Mouse (Mus musculus) neural tube, embryonic 10.5 days (tissue): ENCODE measurements around the gene Sema3a.
A peak's percentile ranks its signal among the peaks of the same experiment; 100 is the strongest.
"Not testable (repeated sequence)": the region's sequence is repeated elsewhere in the genome, so short reads cannot be mapped to it uniquely, and the experiment has no call there.

Experiments used
- DNase-seq: peaks from one replicate; pipeline ENCODE4 v3.0.0-alpha.2; 2017; ENCODE audit warnings: low spot score; ENCODE audit errors: extremely low spot score

Gene Sema3a

DNA sequence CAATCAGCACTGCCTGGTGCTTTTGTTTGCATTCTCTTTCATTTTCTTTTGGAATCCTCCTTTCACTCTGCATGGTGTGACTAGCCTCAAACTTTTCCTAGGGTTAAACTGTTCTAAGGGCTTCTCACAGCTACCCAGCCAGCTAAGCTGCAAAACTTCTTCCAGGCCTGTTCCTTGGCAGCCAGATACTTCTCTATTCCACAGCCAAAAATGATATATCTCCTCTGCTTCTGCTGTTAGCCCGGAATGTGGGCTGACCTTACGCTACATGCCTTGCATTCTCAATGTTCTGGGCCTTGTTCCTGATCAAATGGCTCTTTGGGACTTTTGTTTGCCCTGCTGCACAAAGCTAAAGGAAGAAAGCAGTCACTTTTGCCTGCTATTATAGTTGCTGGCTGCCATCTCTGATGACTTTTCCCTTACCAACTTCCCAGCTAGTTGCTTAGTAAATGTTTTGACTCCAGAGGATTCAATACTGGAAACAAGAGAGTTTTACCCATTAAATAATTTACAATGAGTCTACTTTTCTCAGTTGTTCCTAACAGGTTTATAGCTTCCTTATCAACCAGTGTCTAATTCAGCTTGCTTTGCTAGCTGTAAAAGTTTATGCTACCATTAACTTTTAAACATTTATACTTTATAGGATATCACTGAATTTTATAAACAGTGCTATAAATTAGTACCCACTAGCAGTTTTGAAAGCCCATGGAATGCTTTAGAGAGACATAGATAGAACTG lies 422.4 kb downstream of the Sema3a start:
- peak; percentile 23 for DNase-seq

DNA sequence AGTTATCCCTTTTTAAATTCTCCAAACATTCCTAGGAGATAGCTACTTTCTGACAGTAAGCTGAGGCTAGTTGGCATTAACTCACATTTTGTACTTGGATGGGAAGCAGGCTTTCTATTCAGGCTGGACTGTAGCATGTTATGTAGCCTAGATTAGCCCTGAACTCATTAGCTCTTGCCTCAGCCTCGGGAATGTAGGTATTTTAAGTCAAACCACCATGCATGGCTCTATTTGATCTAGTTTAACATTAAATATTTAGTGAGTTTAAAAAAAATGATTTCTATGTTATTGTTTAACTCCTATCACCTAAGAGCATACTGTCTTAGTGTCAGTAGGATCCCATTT lies 423.0 kb downstream of the Sema3a start:
- DNase-seq = no peak

DNA sequence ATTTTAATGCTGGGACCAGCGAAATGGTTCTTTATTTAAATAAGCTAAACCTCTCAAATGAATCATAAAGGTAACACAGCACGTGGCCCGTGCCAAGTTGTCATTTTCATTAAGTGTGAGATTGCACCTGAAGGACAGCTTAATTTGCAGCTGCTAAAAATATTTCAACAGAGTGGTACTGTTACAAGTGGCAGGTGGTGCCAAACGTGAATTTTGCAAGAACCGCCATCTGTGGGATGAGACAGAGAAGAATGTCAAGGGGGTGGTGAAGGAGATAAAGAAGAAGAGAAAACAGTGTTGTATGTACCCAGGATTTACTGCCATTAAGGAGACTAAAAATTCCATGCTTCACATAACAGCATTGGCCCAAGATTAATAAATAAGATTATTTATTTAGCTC lies 423.9 kb downstream of the Sema3a start:
- DNase-seq = no peak

DNA sequence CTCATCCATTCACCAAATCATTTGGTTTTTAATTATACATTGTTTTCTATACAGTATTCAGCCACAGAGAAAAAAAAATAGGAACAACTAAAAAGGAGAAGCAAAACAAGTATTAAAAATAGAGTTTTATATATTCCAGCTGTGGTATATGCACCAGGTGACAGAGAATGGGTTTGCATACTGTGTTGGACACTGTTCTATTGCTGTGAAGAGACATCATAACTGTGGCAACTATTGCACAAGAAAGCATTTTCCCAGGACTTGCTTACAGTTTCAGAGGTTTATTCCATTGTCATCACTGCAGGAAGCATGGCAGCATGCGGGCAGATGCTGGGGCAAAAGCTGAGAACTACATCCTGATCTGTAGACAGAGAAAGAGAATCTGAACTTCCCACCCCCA lies 425.7 kb downstream of the Sema3a start:
- DNase-seq = no peak

DNA sequence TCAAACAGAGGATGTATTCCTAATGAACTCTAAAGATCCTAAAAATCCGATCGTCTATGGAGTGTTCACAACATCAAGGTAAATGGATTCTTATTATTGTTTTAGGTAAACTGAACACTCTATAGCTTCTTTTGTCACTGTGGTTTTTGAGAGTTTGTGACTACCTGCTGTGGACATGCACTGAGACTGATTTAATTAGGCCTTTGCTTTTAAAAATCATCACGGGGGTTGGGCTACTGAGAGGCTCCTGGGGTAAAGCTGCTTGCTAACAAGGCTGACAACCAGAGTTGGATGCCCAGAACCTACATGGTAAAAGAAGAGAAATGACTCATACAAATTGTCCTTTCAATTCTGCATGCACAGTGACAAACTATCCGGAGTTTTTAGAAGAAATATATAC lies 432.0 kb downstream of the Sema3a start:
- DNase-seq = no peak

DNA sequence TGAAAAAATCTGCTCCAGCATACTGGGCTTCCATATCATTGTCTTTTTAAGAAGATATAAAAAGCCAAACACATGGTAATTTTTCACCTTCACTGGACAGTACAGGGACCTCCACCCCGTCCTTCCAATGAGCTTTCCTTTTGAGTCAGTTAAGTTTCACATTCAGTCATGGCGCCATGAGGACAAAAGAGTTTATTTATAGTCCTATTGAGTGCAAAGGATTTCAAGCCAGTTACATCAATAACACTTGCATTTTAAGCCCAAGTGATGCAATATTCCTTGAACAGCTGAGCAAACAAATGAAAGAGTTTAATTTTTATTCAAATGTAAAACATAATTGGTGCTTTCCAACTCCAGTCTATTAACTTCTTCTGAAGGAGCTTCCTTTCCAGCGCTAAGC lies 448.7 kb downstream of the Sema3a start:
- no peak for DNase-seq

DNA sequence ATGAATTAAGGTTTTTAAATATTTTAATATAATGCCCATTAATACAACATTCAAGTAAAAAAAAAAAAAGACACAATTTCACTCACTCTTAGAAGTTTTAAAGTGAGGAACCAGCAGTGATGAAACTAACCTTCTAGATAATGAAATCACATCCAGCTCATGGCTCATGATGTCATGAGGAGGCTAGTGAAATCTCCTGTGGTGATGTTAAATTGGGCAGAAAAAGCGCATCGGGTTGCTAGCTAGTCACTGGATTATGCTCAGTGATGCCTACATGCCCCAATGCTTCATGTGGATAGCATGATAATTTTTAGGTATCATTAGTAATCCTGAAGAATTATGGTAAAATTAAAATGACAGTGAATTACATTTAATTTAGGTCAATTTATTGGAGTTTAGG lies 453.9 kb downstream of the Sema3a start:
- DNase-seq = no peak

DNA sequence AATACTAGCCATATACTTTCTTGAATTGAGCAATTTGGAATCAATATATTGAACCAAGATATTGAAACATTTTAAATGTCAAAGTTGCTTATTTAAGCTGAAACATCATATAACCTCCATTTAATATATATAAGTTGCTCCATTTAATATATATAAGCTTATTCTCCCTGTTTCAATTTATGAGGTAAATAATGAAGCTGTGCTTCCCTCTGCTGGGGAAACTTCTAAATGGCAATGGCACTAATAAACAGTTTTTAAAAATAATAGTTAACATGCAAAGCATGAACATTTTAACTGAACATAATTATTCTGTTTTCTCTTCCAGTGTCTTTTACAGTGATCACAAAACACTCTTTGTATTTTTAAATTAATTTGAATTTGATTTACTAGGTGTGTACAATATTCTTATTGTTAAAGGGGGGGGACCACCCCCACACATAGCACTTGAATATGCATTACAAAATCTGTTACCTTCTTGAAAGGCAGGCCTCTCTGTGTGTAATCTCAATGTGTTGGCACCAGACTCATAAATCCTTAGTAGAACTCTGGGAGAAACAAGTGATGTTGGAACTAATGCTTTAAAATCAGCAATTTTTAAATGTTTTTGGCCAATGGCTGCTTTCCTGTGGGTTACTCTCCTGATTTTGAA lies 460.5 kb downstream of the Sema3a start:
- no peak for DNase-seq

DNA sequence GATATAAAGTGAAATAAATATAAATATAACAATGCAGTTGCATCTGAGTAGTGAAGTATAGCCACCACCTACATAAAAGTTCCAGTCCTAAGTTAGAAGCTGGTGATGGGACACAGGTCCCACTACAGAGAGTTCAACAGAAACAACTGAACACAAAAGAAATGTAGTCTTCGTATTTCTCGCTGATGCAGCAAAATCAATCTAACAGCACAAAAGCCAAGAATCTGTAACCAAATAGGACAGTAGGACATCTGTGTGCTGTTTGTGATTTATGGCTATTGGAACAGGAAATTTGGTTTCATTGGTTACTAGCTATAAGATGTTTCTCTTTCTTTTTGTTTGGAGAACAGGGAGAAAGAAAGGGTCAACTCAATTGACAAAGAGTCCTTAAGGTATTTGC lies 469.2 kb downstream of the Sema3a start:
- DNase-seq = no peak

DNA sequence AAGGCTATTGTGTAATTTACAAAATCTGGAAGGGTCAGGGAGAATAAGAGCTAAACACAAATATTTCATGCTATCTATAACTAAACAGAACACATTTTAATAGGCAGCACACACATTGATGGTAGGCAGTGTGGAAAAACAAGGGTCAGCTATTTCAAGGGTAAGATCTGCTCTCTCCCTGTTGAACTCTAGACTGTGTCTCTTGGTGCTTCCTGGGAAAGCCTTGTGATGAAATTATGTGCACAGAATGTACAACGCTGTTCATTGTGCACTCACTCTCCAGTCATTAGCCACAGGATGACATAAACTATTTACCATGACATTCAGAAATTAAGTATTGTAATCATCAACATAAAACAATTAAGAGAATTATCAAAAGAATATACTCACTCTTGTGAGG lies 486.4 kb downstream of the Sema3a start:
- DNase-seq = no peak

DNA sequence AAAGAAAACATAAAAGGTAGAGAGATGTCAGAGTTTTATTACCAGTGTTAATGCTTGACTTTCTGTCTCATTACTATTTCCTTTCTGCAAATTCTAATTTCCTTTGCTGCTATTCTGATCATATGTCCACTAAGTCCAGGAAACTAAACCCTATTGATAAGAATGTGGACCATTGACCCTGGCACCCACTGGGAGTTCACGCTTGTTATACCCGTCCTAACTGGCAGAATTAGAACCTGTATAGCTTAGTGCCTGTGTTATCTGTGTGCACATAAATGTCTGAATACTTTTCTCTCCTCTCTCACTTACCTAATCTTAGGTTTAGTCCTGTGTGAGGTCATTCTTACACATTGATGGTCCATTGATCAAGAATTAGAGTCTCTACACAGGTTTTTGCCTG lies 486.9 kb downstream of the Sema3a start:
- no peak for DNase-seq

DNA sequence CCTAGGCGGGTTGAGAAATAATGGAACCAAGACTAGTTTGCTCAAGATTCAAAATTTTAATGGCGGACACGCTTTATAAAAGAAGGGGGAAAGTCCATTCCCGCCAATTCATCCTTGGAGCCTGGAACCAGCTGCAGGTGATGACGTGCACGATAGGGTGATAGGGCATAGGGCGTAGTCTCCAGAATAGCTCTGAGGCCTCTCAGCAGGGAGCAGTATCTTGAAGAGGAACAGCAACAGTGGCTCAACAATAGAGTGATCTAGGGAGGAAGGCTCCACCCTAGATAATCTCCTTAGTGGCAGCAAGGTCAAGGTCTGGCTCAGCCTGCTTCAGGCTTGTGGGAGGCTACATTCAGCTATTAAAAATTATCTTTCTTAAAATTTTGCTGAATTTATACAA lies 489.4 kb downstream of the Sema3a start:
- DNase-seq = not testable (repeated sequence)

DNA sequence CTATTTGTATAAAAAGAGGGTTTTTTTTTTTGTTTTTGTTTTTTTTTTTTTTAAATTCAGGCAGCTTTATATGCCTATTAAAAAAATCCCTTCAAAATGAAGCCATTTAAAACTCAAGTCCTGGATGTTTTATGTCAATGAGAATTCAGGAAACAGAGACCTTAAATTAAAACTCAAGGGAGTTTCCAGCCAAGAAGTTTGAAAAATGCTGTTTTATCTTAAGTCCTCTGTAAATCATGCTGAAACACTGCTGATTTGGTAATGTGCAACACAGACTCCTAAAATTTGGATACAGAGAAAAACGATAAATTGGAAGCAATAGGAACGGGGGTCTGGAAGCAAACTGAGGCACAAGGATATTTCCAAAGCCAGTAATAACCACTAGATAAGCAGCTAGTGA lies 490.7 kb downstream of the Sema3a start:
- no peak for DNase-seq

DNA sequence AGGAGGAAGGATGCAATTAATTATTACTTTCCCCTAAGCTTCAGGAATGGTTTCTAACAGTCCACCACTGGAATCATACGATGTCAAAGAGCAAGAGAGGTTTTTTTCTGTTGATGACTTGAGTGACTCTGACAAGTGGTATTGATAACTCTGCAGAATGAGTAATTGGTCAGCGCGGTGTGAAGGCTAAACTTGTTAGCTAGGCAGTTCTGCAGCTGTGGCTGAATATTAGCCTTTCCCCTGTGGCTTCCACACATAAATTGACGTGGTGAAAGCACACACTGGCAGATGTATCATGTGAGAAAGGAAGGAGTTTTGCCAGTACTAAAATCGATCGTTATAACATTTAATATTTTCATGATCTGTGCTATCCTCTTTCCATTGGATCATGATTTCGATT lies 497.4 kb downstream of the Sema3a start:
- DNase-seq = no peak

DNA sequence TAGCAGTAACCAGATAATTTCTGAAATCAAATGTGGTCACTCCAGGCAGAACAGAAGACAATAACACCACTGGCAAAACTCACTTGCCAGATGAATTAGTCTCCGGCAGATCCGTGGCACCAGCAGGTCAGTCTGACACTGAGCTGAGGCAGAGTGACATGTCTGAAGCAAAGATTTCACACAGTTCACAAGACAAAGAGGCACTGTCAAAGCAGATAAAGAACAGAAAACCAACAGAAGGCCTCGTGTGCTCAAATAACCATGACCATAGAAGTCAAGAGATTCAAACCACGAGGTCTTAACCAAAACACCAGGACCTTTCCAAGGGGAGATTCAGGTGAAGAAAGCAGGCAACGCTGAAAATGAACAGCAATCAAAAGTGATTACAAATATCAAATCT lies 499.5 kb downstream of the Sema3a start:
- no peak for DNase-seq

DNA sequence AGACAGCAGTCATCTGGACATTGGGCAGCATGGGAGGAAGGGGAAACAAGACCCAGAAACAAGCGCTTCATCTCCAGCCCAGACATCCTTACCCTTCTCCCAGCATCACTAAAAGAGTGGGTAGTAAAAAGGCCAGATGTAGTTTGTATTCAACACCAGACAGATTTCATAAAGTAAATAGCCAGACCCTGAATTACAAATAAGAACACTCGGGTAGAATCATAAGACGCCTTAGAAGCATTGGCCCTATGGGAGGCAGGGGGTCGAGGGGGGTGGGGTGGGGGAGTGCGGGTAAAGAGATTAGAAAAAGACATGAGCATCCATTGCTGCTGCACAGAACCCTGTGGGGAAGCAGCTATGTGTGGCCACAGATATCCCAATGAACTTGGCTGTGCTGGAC lies 500.9 kb downstream of the Sema3a start:
- no peak for DNase-seq

DNA sequence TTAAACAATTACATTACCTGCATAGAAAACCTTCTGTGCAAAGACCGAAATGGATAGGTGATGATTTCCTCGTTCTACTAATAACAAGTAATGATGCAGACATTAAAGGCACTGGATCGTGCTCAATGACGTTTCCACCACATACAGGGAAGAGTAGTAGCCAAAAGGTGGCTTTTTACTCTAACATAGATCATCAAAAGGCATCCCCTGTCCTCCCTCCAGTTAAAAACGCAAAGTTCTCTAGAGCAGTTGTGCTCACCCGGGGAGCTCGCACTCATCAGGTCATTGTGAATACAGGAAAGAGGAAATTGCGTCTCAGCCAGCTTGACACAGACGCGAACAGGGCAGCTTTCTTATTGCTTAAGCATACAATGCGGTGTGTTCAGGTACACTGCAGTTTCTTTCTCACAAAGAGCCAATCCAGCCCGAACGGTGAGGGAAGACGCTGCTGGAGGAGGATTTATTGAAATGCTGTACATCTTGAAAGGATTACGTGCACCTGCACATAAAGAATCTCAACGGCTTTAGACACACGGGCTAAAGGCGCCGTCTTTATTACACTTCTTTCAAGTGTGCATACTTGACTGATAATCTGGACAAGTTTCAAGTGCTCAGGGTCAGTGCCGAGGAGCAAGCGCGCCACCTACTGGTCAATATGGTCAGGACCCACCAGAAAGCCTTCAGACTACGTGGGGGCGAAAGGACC lies 503.5 kb downstream of the Sema3a start:
- peak; percentile 90 for DNase-seq

DNA sequence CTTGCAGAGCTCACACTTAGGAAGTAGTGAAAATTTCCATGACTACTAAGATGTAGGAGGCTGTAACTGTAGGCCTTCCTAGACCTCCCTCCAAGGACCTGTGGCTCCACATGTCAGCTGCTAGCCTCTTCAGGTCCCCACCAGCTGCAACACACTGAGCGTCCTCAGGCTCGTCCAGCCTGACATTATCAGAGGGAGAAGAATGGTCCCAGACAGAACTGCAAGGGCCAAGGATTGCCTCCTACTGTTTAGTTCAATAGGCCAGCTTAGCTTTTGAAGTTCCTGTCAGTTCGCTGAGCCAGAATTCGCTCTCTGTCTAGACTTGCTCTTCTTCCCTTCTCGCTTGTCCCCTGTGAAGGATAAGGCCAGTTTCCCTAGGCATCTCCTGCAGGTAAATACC lies 504.7 kb downstream of the Sema3a start:
- DNase-seq = no peak

DNA sequence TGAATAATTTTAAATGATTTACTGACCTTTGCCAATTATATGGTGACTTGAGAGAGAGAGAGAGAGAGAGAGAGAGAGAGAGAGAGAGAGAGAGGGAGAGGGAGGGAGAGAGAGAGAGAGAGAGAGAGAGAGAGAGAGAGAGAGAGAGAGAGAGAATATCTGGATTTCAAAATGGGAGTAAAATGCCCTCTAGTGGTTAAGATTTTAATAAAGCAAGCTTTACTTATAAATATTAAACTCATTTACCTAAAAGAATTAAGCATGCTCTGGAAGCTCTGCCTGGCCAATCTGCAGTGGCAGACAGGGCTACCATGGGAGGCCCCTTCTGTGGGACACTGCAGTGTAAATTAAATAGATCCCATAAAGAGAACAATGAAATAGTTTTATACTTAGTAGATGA lies 505.5 kb downstream of the Sema3a start:
- no peak for DNase-seq

DNA sequence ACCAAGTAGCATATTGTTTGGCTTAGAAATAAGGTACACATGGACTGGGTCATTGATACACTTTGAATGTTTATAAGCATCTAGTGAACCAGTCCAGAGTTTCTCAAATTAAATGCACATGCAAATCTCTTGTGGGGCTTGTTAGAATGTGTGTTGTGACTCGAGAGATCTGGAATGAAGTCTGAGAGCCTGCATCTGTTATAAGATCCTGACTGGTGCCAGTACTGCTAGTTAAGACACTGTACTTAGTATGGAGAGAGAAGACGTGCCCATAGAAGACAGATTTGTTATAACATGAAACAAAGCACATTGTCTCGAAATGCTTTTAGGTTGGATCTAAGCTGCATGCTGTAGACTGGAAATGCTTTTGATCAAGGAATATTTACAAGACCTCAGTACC lies 511.0 kb downstream of the Sema3a start:
- DNase-seq = no peak
